Mouse (Mus musculus) adrenal gland, adult 2 months (tissue): ENCODE measurements around the gene Anapc15-ps. TPM values are rescaled to one million over a fixed set of nuclear protein-coding genes. Genes with fewer than 3 reads are reported as not detected.
"Not testable (repeated sequence)": the region's sequence is repeated elsewhere in the genome, so short reads cannot be mapped to it uniquely, and the experiment has no call there.

ENCODE experiments used
- DNase-seq: peaks from one replicate; pipeline ENCODE4 v3.0.0; 2021
- polyA plus RNA-seq: library from polyadenylated mRNA; depleted of rRNA; stranded (reverse); fragments of >200 nt; gene quantifications from 2 replicates; pipeline ENCODE4 v1.2.3, GENCODE M21; 2012; rRNA removed
- total RNA-seq, 2 experiments: library from RNA; stranded (reverse); gene quantifications; 2 replicates each; pipeline ENCODE4 v1.2.3; 2021

Anapc15-ps gene
- total and polyA plus RNA-seq, 3 experiments = not detected

DNA sequence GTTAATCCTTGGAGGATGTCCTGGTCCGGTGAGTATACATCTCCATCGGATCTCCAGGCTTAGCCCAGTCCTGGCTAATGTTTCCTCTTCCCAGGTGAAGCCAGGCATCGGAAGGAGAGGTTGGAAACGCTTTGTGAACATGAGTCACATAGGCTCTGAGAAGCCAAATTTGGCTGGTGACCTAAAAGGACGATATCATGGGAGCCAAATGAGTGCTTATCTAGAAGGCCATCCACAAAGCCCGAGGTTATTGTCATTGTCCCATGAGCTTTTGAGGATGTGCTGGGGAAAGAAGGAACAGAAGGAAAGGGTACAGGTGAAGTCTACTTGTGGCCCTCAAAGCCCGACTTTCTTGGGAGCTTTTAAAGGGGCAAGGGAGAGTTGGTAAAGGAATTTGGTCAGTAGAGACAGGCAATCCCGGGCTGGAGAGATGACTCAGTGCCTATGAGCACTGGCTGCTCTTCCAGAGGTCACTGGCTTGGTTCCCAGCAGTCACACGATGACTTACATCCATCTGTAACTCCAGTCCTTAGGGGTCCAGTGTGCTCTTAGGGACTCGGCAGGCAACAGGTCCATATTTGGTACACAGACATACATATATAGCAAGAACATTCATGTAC, 42.4 kb downstream of the Anapc15-ps start:
- peak; percentile 82 for DNase-seq

DNA sequence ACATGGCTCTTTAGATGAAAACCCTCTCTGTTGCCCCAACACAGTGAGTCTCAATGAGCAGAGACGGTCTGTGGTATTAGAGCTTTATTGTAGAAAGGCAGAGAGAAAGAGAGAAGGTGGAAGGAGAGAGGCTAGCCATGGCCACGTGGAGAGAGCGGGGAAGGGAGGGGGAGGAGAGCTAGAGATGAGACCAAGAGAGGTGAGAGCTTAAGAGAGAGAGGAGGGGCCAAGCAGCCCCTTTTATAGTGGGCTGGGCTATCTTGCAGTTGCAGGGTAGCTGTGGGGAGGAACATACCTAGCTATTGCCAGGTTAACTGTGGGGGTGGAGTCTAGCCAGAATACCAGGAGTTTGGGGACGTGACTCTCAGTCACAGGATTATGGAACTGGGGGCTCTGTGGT, 43.1 kb downstream of the Anapc15-ps start:
- DNase-seq = not testable (repeated sequence)

GRCm38 (mm10) chr10:95628338-95628737, 44.9 kb downstream of the Anapc15-ps start:
- DNase-seq = no peak

GRCm38 (mm10) chr10:95627381-95627780, 45.9 kb downstream of the Anapc15-ps start:
- peak; percentile 69 for DNase-seq

GRCm38 (mm10) chr10:95625300-95625699, 48.0 kb downstream of the Anapc15-ps start:
- peak; percentile 42 for DNase-seq

- no peak for DNase-seq
Observed at GRCm38 (mm10) chr10:95624007-95624406, 49.2 kb downstream of the Anapc15-ps start.

DNA sequence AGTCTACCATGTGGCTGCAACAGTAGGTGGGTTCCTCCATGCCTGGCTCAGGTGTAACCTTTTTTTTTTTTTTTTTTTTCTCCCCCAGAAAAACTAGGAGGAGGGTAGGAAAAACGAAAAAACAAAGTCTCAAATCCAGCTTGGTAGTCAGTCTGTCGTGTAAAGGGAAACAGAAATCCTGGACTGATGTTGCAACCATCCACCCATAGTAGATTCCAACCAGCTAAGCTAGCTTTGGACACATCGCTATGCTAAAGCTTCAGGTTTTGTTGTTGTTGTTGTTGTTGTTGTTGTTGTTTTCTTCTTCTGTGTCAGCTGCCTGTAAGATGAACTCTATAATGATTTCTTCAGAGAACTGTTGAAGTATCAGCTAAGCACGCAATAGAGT, 49.7 kb downstream of the Anapc15-ps start:
- no peak for DNase-seq

Other genes with a start within 250 kb of the Anapc15-ps start
- gene Mrpl42, start 171.5 kb downstream of the Anapc15-ps start, total RNA-seq = 100 to 1,000 TPM; 127 to 143 TPM
- 21.1 and 27.6 TPM in 2 replicates for gene Mrpl42, start 171.5 kb downstream of the Anapc15-ps start, polyA plus RNA-seq
- 100 to 1,000 TPM; 140 to 156 TPM for gene Ube2n, start 158.3 kb downstream of the Anapc15-ps start, total RNA-seq
- 8.6 and 10.2 TPM in 2 replicates for gene Ube2n, start 158.3 kb downstream of the Anapc15-ps start, polyA plus RNA-seq
- 100 to 1,000 TPM; 136 to 159 TPM for gene Nudt4, start 109.3 kb downstream of the Anapc15-ps start, total RNA-seq
- 67.5 and 106 TPM in 2 replicates for gene Nudt4, start 109.3 kb downstream of the Anapc15-ps start, polyA plus RNA-seq
- not detected for gene Gm33543, start 169.5 kb upstream of the Anapc15-ps start, total RNA-seq
- gene Gm33543, start 169.5 kb upstream of the Anapc15-ps start, polyA plus RNA-seq = not detected in 2 replicates